Mouse (Mus musculus): ENCODE measurements around the gene Plekhm1. TPM values are rescaled to one million over a fixed set of nuclear protein-coding genes. Genes with fewer than 3 reads are reported as not detected.

Plekhm1 gene
- total RNA-seq, 4 experiments from 2014 or later, result 14.1 to 16.4 (median 15.1) TPM

DNA sequence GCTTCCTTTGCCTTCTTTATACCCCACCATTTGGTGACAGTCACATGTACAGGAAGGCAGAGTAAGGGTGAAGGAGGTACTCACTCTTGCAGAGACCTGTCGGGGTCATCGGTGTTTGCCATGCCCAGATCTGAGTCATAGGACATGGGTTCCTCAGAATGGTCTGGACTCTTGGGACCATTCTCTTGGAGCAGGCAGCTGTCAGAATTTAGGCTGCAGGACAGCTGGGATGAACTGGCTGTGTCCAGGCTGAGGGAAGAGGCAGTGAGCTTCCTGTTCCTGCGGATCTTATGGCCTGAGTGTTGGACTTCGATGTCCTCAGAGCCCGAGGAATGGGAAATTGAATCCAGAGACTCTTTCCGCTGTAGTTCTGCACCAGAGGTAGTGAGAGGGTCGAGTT lies 17.9 kb downstream of the Plekhm1 start:
- no peak for DNase-seq (ENCODE audit: low spot score in 2 of 2)

DNA sequence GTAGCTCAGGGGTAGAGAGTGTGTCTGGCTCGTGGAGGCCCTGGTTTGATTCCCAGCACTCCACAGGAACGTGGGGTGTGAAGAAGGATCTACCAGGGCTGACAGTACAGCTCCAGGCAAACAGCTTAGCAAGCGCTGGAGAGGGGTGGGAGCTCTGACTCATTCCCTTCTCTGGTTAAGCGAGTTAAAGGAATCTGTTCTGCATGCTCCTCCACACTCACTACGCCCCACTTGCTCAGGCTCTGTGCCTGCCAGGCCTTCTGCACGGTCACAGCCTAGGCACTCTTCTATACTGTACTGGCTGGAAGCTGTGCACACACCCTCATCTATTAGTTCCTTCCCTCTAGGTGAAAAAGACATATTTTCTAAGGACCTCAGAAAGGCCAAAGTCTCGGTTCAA lies 18.5 kb downstream of the Plekhm1 start:
- DNase-seq (ENCODE audit: low spot score in 2 of 2), result no peak

DNA sequence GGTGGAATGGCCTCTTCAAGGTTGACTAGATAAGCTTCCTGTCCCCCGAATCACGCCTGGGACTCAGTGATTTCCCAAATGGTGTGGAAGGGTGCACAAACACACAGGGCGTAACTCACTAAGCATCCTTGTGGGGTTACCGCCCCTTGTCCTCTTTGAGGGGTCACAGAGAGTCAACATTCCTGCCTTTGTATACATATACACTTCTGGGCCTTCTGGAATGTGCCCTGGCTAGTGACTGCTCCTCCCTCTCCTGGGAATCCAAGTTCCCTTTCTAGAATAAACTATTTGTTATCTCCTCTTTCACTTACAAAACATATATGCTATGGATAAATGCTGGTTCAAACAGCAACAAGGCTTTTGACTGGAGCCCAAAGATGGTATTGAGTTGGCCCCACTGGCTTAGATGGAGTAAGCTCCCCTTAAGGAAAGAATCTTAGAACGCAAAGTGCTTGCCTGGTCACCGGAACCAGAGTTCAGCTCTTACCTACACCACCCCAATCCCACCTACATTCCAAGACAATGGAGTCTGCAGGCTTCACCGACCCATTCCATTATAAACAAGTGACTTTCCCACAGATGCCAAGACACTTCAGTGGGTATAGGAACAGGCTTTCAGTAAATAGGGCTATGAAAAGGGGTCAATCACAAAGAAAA lies 24.5 kb downstream of the Plekhm1 start:
- DNase-seq (ENCODE audit: low spot score in 2 of 2), result no peak

DNA sequence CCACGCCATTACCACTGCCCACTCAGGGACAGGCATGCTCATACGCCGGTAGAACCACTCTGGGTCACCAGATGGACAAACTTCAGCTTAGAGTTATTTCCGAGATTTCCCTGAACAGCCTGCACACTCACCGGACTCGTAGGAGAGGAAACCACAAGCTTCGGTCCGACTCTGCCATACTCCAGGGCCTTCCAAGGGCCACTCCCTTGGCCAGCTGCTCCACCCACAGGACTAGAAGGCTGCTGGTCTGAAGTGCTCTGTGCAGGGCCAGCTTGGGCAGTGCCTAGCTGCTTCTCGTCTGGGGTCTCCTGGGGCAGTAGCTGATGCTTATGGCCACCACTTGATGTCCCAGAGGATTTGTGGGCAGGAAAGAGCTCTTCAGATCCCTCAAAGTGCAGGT lies 25.7 kb downstream of the Plekhm1 start:
- DNase-seq (ENCODE audit: low spot score in 2 of 2), result no peak

DNA sequence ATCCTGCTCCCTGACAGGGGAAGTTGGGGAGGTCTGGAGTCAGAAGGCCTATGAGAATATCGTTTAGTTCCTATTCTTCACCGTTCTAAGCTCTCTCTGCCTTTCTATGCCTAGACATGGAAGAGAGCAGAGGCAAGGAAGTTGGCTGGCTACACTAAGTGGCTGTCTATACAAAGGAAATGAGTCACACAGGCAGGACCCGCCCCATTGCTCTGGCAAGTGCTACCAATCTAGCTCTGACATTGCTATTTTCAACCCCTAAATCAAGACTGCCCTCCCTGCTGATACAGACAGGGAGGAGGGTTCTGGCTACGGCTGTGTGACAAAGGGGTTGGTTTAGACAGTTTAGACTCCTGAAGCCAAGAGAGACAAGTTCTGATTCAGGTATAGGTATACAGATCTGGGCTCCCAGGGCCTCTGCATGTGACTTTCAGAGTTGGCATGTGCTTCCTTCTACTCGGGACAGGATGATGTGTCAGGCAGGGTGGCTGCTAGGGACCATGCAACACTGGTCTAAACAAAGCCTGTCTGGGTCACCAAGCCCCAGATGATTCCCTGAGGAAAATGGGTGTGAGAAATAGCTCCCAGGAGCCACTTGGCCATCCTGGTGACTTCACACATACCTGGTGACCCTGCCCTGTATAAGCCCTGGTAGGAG lies 30.4 kb downstream of the Plekhm1 start:
- DNase-seq (ENCODE audit: low spot score in 2 of 2), result peak; percentile 55 to 70

DNA sequence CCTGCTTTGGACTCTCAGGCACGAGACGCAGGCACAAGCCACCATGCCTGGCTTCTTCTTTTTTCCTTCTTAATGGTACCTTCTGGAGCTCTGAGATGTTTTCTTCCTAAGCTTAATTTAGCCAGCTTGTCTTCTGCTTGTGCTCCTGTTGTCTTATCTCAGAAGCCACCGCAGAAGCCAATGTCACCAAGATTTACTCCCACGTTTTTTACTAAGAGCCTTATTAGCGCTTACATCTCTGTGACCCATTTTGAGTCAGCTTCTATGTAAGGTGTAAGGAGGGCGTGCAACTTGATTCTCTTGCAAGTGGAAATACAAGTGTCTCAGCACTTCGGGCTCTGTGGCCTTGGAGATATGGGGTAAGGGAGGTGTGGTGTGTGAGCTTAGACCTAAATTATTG lies 31.0 kb downstream of the Plekhm1 start:
- DNase-seq (ENCODE audit: low spot score in 2 of 2), result no peak

DNA sequence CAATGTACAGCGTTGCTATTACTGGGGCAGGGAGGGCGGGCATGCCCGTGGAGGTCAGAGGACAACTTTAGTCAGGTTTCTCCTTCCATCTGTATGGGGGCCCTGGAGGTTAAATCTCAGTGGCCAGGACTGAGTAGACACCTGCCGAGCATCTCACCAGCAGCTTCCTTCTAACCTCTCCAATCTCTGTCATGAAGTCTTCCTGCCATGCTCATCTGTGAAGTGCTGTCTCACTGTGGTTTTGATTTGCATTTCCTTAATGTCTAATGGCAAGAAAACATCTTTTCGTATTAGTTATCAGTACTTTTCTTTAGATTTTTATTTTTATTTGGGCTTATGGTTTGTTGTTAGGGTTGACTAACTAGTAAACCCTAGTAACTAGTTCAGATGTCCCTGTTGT lies 32.0 kb downstream of the Plekhm1 start:
- DNase-seq (ENCODE audit: low spot score in 2 of 2), result no peak

DNA sequence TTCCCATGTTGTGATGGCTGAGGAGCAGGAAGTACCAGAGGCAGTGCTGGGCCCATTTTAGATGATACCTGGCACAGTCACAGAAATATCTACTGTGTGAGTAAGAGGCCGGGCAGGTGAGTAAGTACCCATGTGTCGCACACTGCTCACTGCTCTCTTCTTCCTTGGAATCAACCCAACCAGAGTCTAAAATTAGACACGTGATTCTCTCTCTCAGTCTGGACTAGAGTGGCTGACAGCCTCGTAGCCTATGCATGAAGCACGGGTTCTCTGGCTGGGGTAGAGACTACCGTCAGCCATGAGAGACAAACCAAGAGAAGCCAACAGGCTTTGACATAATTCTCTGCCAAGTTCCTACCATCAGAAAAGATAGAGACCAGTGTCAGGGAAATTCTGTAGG lies 34.1 kb downstream of the Plekhm1 start:
- no peak for DNase-seq (ENCODE audit: low spot score in 2 of 2)

DNA sequence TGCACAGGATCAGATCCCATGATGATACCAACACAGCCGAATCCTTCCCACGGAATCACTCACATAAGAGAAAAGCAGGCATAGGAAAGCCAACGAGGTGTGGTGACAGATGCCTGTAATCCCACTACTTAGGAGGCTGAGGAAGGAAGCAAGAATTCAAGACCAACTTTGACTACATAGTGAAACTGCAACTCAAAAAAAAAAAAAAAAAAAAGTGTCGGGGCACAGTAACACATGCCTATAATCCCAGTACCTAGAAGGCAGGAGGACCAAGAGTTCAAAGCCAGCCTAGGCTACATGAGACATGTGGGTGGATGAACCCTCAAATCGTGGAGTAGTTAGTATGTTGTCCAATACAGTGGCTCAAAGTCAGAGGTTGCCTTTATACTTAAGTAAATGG lies 36.7 kb downstream of the Plekhm1 start:
- no peak for DNase-seq (ENCODE audit: low spot score in 2 of 2)

DNA sequence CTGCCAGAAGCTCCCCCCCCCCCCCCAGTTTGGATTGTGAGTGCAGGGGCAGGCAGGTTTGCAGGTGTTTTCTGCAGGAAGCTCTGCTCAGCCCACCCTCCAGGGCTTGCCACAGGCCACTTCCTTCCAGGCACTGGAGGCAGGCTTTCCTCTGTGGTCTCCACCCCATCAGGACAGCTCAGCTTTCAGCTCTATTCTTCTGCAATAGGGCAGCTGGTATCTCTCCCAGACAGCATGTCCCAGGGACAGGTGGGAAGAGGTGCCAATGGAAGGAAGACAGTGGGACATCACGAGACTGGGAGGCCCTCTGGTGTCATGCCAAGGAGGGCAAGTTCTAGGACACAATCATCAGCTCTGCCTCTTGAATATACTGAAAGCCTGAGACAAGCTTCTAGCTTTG lies 37.2 kb downstream of the Plekhm1 start:
- DNase-seq (ENCODE audit: low spot score in 2 of 2), result no peak

DNA sequence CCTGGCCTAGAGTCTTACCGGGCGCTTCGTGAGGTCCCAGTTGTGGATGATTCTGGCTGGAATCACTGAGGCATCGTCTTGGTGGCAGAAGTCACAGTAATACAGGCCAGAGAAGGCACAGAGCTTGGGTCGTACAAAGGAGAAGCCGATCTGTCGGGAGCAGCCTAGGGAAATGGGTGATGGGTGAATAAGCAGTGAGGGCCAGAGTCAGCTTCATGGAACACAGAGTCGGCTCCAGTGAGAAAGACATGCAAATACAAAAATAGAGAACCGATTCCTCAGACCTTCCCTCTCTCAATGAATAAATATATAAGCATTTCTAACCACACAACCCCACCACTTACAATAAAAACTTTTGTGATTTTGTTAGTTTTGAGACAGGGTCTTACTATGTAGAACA lies 38.6 kb downstream of the Plekhm1 start:
- no peak for DNase-seq (ENCODE audit: low spot score in 2 of 2)

DNA sequence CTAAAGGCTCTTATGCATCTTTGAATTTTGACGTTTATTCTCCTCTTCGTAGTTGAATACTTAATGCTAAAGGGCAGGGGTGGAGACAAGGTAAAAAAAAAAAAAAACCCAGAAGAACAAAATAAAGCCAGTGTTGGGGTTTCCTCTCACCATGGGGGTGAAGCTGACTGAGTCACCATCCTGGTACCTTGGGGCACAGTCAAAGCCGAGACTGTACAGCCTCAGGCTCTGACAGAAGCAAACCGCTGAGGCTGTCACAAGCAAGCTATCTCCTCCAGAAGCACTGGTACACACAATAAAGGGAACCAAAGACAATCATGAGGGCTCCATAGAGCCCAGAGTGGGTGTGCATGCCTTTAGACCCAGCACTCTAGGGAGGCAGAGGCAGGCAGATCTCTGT lies 39.9 kb downstream of the Plekhm1 start:
- no peak for DNase-seq (ENCODE audit: low spot score in 2 of 2)

DNA sequence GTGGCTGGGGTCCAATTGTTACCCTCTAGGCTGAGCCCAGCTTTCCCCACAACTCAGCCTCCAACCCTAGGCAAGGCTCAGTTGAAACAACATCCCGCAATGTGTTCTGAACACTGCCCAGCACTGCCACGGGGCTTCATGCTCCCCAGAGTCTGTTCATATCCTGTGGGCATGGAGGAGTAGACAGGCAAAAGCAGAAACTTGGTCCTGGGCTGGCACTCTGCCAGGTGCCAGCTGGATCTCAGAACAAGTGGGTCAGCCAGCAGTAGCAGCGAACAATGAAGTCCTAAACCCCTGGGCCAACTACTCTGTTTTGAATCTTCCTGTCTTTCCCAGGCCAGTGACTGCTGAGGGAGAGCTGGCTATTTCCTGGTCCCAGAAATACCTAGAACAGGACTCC lies 40.4 kb downstream of the Plekhm1 start:
- DNase-seq (ENCODE audit: low spot score in 2 of 2), result no peak

DNA sequence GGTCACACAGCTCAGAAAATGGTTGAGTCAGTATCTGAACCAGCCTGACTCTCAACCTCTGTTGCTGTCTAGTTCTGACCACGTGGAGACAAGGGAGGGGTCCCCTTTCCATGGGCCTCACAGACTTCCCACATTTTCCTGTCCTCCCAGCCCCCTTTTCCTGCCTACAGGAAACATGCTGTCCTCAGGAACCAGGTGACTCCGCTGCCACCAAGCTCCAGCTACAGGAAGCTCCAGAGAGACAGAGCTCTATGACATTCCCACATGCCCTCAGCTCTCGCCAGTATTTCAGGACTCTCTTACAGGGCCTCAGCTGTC lies 41.3 kb downstream of the Plekhm1 start:
- DNase-seq (ENCODE audit: low spot score in 2 of 2), result no peak

DNA sequence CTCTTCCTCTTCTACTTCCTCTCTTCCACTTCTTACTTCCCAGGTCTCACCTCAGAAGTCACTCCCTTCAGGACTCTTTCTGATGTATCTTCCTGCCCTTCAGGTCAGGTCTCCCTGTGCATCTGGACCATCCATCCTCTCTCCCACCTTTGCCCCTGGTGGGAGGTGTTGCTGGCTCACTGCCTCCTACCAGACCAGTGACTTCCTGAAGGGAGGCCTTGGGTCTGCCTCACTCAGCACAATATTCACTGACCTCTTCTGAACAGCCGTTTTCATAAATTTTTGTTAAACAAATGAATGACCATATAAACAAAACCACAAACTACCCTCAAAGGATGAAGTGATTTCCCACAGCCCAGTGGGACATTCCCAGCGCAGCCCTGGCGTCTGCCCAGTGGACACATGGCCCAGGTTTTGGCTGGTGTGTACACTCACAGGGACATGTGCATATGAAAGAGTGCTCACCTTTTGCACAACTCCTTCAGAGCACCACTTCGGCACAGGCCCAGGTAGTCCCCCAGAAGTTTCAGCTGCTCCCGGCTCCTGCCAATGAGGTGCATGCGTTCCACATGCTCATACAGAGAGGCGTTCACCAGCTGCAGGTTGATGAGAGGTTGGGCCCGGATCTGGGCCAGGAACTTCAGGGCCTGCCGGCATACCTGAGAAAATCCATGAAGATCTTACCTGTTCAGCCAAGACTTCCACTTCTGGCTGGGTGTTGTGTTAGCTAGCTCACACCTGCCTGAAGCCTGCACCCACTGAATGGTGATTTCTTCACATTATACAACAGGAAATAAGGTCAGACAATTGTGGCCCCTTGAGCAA lies 41.9 kb downstream of the Plekhm1 start:
- no peak for DNase-seq (ENCODE audit: low spot score in 2 of 2)

DNA sequence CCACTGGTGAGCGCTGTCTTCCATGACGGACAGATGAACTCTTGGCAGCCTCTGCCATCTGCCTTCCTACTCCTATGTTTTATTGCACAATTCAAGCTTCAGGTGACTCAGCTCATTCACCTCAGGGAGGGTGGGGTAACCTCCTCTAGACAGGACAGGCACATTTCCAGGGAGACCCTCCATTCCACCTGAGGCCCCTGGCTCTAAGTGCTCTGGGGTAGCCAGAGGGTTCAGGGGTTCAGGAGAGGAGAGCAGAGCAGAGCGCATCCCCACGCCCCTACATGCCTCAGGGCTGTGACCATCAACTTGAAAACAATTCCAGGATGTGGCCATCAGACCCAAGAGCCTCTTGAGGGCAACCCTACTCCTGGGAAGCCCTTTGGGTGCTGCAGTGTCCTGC lies 47.0 kb downstream of the Plekhm1 start:
- no peak for DNase-seq (ENCODE audit: low spot score in 2 of 2)

DNA sequence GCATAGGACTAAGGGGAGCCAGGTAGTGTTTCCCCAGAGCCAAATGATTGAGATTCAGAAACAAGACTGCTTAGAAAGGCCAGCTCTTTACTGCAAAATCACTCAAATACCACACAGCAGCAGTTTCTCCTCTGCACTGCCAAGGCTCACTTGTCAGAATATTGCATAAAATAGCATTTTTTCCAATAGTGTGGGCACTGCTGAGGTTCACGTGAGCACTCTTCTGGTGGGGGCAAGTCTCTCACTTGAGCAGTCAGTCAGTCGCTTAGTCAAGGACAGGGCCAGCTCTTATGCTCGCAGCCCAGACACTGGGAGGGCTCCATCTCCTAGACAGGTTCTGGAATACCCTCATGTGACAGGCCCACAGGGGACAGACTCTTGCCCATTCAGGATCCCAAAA lies 47.5 kb downstream of the Plekhm1 start:
- no peak for DNase-seq (ENCODE audit: low spot score in 2 of 2)

DNA sequence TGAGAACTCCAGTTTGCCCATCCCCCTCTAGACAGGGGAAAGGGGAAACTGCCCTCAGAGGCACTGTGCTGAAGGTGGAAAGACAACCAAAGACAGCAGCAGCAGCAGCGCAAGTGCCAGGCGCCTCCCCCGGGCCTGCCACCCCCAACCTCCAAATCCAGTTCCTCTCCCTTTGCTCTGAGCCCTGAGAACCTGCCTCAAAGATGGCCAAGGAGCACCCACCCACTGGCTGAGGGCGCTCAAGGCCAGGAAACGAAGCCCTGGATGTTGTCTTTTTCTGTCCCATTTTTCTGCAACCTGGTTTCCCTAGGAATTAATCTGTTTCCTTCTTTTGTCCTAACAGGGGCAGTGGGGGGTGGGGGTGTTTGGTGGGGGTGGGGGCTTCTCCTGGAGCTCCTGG lies 48.2 kb downstream of the Plekhm1 start:
- no peak for DNase-seq (ENCODE audit: low spot score in 2 of 2)

DNA sequence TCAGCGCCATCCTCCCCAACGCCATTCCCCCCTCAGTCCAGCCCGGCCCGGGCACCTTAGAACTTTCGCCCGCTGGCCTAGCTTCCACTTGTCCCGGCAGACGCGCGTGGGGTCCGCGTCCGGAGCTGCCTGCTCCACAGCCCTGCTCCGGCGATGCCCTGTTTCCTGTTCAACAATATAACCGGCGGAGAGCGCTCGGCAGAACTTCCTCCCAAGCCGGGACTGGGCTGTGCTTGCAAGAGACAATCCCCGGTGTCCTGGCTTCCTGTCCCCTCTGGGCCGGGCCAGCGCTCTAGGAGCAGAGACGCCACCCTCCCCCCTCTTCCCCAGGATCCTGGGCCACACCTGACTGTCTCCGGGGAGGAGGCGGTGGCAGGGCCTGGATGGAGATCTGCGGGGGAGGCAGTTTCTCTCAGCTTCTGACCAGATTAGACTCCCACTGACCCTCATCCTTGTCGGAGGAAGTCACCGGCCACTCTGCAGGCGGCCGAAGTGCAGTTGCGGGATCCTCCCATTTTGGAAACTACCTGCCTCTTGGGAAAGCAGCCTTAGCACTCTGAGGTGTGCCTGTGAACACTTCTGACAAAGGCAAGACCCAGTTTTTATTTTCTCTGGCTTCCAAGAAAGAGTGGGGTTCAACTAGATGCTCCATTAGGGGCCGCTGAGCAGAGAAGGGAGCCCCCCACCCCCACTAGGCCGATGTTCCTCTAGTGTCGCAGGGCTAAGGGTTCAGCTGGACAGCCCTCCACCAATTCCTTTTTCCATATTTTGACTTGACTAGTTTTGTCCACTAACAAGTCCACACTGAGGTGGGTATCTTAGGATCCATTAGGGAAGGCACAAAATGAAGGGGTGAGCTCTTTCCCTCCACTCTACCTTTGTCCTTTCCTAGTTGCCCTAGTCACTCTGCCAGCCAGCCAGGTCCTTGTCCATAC lies 49.0 kb downstream of the Plekhm1 start, which contains the start of gene Arhgap27:
Arhgap27 (minus strand) TSS at position 479 of the 935 bp plus-strand sequence.
- peak; percentile 30 to 47 for DNase-seq (ENCODE audit: low spot score in 2 of 2)

DNA sequence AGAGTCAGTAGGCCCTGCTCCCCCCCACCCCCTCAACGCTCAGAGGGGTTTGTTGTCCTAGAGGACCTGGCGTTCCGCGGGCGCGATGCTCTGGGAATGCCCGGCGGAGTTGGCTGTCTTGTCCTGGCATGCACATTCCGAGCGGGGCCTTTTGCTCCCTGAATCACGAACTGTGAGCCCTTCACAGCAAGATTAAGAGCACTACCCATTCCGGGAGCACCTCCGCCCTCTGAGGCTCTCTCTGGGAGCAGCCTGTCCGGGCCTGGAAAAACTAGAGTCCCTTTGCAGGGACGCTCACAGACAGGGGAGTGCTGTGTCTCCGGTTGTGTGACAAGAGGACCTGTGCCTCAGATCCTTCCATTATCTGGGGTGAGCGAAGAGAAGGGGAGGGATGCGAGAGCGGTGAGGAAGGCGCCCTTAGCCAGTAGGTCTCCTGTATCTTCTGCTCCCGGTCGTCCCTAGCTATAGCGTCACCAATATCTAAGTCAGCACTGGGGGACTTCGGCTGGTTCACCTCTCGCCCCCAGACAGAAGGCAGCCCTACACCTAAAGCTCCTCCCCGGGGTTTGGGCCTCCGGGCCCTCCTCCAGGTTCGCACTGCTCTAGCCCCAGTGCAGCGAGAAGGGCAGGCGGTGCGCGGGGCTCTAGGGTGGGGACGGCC lies 49.8 kb downstream of the Plekhm1 start:
- DNase-seq (ENCODE audit: low spot score in 2 of 2), result no peak

DNA sequence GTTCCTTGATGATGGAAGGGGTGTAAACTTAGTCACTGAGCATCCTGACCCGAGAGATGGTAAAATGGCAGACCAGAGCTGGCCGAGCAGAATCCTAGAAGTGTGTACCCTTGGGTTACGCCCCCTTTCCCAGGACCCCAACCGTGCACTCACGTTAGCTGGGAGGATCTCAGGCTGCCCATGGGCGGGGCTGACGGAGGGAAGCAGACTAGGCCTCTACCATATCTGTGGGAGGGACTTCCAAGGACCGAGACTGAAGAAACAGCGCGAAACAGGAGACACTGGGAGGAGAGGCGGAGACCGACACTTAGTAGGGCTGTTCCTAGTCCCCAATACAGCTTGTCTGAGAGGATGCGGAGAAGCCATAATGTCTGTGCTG lies 50.4 kb downstream of the Plekhm1 start:
- DNase-seq (ENCODE audit: low spot score in 2 of 2), result no peak

Measured in gastrocnemius, adult 8-10 months (tissue).